Mouse (Mus musculus): Measurements from ENCODE around the gene Mast4.

Mast4 gene

DNA sequence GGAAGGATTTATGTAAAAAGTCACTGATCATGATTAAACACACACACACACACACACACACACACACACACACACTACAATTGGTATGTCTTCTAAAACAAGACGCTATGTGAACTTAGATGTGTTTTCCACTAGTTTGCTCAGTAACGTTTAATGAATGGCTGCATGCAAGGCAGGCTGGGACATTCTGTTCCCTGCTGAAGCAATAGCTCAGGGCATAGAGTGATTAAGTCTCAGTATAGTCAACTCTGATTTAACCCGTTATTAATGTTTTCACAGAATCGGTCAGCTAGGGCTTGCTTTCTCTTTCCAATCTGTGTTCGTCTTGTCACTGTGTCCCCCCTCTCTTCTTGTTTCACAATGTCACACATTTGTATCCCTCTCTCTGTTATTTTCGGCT, 558.8 kb downstream of the Mast4 start:
- DNase-seq = no peak

DNA sequence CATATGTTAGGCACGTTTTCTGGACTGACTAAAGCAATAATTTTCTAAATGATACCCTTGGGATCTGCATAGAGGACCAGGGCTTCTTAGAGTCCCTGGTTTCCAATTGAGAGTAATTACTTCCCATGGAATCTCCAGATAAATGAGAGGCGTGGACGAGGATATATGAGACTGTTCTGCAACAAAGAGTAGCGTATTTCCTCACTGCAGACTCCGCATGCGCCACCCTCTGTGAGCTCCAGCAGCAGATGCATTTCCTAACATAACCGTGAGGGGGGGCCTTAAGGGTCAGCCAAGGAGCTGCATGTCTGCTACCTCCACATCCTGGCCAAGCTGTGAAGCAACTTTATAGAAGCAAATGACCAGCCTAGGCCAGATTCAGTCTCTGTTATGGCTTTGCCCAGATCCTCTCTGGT, 559.5 kb downstream of the Mast4 start:
- no peak for DNase-seq

DNA sequence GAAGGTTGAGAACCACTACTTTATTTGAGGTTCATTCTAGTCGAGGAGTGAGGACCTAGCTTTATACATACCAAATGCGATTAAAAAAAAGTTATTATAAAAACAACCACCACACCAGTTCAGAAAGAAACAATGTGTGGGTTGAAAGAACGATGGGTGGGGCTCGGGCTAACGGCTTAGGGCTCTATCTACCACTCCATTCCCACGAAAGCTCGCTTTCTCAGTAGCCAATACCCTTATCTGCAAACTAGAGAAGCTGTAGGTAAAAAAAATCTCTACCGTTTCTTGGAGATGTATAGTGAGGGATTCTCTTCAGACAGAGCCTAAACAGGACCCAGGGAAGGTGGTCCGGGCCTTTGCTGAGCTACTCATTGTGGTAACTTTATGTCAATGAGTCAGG, 561.1 kb downstream of the Mast4 start:
- DNase-seq = no peak

DNA sequence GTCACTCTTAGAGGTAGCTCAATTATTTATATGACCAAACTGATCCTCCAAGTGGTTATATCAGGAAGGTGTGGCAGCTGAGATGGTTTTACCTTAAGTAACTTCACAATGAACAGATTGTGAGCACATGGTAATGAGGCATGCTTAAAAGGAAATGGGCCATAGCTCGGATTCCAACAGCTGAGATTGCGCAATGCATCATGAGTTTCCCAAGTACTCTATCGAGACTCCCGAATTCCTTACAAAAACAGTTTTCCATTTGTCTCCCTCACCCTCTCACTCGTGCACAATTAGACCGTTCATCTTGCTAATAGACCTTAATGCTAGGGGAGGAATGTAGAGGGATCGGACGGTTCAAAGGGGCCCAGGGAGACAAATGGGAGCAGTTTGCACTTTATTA, 564.1 kb downstream of the Mast4 start:
- DNase-seq = no peak

DNA sequence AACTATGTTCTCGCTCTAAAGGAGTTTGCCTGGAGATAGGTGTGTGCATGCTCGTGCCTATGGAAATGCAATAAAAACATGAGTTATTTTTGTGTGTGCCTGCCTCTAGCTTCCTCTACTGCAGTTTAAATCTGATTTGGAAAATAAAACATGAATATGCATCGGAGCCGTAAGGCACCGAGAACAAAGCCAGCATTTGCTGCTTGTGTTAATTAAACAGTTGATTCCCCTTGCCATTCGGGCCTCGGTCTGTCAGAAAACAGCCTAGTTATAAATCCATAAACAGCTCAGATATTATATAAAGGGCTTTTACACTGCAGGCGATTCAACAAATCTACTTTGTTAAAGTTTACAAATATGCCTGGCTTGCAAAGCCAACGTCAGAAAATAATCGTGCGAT, 565.8 kb downstream of the Mast4 start:
- no peak for DNase-seq

DNA sequence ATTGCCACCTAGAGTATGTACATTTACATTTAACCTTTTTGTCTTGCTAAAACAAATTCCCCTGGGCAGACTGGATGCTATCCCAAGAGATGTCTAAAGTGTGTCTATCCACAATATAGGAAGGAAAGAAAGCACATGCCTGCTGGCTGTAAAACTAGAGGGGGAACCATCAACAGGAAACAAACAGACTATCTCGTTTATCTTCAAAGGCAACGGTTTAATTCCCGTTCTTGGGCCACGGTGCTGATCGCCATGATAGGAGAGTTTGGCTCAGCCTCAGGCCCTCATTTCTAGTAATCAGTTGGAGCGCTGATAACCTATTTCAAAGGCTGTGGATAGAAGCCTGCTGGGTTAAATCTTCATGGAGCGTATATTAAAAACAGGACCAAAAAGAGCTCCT, 567.2 kb downstream of the Mast4 start:
- DNase-seq = no peak

DNA sequence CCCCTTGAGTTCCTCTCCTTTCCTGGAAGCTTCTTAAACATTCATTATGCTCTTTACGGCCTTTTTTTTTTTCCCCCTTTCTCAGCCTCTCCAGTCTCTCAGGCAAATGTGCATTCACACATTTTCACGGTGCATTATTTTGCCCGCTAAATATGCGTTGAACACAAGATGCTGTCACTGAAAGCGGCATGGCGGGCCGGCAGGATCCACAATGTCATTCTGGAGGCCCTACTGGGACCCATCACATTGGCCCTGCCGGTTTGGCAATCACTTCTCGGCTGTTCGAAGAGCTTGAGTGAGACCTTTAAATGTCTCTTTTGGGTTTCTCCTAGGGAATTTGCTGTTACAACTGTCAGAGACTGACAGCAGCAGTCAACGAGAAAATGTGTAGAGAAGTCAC, 569.1 kb downstream of the Mast4 start:
- DNase-seq = no peak

DNA sequence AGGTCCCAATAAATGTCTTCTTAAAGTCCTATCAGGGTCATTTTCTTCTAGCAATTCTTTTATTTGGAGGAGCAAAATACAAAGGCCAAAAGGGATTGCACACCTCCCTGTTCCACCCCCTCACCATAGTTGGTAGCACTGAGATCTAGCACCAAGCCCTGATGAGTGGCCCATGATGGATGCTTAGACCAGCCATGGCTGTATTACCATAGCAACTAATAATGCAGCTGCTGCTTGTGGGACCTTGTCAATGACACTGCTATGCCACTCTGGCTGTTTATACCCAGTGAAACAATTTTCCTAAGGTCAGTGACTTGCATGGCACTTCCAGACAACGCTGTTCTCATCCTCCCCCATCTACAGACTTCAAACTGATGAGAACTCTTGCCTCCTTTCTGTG, 570.1 kb downstream of the Mast4 start:
- DNase-seq = no peak

DNA sequence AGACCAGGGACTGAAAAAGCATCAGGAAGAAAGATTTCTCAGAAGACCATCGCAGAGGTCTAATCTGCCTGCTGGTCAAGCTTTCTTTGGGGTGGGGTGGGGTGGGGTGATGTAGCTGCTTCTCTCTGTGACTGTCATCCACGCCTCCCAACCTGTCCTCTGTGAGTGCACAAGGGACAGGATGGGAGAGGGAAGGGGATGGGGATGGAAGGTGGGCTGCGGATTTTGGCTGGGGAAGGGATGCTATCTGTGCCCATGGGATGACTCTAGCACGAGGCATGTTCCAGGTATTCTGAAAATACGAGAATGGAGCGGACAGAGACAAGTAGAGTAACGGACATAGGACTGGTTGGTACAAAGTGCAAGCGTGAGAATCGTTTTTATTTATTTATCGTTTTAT, 572.1 kb downstream of the Mast4 start:
- DNase-seq = no peak

DNA sequence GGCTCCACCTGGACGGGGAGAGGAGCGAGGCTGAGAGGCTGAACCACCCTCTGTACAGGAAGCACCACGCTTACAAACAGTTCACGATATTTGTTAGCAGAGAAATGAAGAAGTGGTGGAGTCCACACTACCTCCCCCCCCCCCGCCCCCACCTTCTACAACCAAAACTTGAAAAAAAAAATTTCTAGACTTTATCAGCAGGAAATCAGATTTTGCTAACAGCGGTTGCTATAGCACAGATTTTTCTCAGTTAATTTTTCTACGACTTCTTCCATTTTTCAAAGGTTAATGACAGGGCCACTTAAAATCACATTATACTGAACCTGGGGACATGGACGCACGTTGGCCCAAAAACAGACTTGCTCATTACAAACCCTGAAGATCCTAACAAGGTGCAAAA, 572.9 kb downstream of the Mast4 start:
- no peak for DNase-seq

DNA sequence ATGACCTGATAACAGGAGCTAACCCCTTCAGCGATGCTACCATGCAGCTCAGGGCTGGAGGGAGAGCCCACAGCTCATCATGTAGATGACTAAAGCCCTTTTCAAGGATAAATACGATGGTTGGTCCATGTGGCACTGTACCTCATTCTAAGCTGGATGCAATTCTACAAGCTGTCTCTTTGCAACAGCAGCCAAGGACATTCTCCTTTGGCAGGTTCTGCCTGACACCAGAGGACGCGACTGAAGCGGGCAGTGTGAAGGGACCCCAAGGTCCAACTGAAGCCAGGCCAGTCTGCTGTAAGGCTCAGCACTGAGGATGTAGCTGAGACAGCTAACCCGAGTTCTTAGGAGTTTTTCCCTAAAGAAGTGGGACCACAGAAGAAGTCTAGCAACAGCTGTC, 576.3 kb downstream of the Mast4 start:
- no peak for DNase-seq

DNA sequence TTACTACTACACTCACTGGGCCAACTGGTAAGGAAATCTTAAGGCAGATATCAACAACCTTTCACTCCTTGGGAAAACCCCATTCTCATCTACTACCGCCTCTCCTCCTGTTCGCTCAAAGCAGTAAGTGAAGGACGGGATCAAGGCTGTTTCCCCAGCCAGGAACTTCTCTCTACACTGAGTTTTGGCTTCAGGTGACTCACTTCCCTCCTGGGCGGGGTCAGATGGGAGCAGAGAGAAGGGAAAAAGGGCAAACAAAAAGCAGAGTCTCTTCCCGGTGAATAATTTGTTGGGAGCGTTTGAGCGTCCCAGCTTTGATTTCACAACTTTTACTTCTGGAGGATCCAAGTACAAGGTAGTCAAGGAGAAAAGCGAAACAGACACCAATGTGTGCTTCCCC, 578.2 kb downstream of the Mast4 start:
- no peak for DNase-seq

DNA sequence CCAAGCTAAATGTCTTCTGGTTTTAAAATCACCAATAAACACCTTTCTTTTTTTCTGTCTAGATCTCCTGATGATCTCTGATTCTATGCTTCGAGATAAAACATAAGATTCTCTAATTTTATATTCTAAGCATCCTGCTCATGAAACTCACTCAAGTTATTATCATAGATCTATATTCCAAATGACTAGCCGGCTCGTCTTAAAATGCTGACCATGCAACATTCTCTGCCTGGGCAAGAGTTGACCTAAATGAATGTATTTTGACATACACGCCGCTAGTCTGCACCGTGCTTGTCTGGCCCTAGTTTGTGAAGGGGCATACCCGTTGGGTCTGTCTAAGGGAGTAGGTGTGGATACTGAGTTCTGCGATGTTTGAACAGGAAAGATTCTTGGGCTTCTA, 579.2 kb downstream of the Mast4 start:
- no peak for DNase-seq

DNA sequence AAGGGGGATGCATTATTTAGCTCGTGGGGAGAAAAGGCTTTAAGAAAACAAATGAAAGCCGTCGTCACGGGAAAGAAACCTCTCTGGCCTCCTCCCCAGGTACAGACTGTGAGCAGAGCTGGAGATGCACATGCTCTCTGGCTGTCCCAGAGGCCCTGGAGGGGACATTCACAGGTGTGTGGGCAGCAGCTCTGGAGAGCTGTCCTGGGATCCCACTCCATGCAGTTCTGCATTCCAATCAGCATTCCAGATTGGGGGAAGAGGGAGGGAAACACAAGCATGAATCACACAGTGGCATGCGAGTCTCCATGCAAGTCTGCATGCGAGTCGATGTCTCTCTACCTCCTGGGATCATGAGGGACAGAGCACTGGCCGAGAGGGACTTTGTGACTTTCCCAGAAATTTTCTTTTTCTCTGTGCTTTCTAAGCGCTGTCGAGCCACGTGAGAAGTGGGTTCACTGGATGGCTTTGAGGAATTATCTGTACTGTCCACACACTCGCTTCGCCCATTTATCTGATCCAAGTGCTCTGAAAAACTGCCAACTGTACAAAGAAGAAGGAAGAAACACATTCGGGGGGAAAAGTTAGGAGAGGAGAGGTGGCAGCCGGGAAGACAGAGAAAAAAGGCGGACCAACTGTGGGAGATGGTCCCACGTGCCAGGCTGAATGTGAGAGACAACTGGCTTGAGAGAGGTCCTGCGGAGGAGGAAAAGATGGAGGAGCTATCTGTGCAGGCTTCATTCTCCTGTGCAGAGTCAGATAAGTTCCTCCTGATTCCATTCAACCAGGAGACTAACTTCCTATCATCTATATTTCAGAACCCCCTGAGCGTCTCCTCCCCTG, 580.4 kb downstream of the Mast4 start:
- DNase-seq = no peak

DNA sequence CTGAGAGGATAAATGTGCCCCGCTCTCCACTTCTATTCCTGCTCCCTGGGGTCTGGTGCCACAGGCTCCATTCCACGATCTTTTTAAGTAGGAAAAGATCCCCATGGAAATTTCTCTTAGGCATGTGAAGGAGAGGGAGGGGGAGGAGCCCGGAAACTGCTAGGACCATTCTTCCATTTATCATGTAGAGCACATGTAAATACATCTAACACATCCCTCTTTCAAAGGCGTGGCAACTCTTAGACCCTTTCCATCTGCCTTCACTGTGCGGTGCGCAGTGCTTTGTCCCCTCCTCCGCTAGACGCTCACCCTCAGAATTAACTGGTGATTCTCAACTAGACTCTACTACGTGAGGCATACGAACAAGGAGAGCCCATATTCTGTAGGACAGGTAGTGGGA, 584.4 kb downstream of the Mast4 start:
- DNase-seq = no peak

DNA sequence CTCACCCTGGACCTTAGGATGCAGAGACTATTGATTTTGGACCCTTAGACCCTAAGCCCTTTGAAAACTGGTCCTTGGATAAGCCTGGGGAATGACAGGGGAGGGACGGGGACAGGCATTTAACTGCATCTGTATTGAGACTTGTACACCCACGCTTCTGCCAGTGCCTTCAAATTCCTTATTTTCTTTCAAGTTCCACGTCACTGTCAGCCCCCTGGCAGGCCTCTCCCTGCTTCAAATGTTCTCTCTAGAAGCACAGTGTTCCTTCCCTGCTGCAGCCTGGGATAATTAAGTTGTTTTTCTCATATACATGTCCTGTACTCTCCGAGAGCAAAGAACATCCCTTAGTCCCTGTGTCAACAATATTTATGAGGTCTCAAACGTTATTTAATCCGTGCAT, 585.1 kb downstream of the Mast4 start:
- no peak for DNase-seq

DNA sequence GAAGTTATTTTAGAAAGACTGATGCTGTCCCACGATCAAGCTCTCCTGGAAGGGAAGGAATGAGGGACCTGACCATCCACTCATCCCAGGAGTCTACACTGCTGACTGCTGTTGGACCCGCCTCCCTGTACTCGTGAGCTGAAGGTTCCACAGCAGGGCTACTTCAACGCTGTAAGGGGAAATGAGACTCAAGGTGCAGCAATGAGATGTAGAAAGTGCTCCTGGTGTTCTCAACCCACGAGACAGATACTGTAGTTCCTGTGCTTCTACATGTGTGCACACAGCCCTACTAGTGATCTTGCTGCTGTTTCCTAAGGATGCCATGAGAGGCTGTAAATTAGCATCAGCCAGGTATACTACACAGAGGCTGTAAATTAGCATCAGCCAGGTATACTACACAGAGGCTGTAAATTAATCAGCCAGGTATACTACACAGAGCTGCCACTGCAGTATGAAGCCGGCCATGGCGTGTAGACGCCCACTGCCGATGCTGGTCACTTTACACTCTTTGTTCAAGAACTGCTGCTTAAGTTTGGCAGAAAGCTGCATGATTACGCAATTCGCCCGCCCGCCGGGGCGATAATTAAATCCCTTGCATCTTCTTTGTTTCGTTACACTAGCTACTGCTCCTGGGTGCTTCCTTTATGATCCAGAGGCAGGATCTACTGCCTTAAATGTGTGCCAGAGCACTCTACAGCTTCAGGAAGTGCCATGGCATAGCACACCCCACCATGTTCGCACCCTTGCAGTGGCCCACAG, 587.3 kb downstream of the Mast4 start:
- no peak for DNase-seq

DNA sequence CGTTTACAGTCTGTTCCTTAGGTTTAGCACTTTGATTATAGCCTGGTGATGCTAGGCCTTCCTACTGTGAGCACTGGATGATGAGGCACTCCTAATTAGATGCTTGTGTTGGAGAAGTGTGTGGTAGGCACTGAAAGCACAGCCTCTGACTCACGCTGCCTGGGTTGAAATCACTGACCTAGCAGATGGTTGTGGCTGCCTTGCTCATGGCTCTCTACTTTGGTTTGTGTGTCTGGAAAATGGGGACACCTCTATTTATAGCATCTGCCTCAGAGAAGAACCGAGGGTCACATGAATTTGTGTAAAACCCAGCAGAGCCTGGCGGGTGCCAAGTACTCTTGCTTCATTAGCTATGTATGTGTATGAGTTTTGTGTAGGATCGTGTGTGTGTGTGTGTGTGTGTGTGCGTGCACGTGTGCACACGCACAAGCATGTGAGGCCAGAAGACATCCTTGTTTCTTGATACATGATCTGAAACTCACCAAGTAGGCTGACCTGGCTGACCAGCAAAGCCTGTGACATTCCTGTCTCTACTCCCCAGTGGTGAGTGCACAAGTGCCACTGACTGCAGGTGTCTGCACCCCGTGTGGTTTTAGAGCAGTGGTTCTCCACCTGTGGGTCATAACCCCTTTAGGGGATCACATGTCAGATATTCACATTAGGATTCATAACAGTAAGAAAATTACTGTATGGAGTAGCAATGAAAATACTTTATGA, 588.5 kb downstream of the Mast4 start:
- DNase-seq = no peak

DNA sequence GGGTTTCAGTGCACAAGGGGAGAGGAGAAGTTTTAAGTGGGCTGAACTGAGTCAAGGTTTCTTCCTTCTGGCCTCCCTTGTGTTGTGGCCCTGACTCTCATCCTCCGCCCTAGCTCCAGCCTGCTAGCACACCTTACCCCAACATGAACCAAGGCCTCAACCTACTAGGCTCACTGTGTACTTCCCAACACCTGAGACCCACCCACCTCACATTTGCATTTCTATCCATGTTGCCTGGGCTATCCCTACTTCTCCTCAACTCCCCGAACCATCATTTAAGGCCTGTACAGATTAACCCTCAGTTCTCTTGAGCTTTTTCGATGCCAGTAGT, 589.1 kb downstream of the Mast4 start:
- no peak for DNase-seq

DNA sequence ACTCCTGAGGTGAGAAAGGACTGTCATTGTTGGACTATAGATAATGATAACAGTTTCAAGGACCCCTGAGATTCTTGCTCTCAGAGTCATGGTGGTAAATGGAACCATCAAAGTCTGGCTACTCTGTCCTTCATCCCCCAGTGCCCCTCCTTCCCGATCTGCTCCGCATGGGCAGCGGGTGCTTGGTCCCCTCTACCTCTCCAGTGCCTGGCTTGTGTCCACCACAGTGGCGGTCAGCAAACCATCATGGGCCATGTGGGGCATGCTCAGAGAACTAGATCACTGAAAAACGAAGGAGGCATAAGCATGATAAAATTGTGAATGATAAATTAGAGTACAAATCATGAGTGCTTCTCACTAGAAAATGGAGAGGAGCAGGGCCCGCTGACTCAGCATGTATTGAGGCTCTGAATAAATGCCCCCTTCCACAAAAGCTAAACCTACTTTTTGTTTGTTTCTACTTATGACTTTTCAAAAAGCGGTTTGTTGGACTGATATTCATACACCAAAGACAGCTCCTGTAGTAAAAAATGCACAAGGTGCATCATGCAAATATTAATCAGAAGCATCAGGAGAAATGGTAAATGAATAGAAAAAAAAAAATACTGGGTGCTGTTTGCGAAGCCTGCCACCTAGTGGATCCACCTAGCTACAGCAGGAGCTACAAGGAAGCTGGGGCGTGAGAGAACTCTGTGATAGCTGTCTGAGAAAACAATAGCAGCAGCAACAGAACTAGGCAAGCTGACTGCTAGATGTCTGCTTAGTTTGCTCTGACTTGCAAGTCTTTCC, 589.6 kb downstream of the Mast4 start:
- peak; percentile 38 to 42 for DNase-seq

DNA sequence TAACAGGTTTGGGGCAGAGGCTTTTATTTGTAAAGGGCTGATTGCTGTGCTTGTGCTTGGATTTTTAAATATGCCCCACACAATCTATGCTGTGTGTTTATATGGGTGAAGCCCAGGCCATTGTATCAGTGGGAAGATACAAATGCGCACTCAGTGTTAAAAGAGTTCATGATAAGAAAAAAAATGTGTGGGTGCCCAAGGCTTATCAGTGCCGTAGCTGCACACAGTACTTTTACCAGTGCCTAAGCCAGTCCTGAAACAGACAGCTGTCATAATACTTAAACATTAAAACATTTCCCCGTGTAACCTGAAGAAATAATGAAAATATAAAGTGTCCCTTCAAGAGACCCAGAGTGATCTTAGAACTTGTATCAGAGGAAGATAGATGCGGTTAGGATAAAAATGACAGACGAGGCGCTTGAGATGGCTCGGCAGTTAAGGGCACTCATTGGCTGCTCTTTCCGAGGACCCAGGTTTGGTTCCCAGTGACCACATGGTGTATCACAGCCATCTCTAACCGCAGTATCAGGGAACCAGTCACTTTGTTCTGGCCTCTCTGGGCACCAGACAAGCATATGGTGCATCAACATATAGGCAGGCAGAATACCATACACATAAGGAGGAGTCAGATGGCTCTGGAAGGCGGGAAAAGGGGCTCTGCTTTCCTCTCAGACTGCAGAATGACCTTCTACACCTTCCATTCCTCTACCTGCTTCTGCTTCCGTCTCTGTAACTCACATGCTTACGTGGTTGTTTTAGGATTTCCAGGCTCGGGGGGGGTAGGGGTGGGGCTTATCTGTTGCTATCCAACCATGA, 594.4 kb downstream of the Mast4 start:
- no peak for DNase-seq

DNA sequence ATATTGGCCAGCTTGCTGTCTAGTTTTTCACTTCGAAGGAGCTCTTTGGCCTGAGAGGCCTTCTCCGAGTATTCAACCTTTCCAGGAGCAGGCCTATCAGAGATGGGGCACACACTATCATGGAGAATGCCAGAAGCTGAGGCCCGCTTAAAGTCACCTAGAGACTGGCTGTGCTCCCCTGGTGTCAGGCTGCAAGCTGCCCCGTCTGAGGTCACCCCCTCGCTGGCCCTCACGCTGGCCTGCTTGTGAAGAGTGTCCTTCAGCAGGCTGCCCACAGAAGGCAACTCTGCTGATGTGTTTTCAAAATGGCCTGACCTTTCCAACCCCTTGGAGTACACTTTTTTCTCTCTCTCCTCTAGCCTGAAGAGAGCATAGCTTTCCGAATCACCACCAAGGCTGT, 596.5 kb downstream of the Mast4 start:
- no peak for DNase-seq
